Mouse (Mus musculus) limb, embryonic 11.5 days (tissue): ENCODE data around the gene Nit1. TPM values are rescaled to one million over a fixed set of nuclear protein-coding genes. Genes with fewer than 3 reads are reported as not detected.
"Not testable (repeated sequence)": the region's sequence is repeated elsewhere in the genome, so short reads cannot be mapped to it uniquely, and the experiment has no call there.

Experiments
- ATAC-seq: fragments of 200-750 bp; cut with Nextera tagmentation; 2 replicates; pipeline ENCODE4 v1.8.0; 2017; ENCODE audit warnings: low read depth; ENCODE audit not compliant: insufficient number of reproducible peaks, low FRiP score, low TSS enrichment
- DNase-seq: peaks from one replicate; pipeline ENCODE4 v3.0.0-alpha.2; 2015; ENCODE audit warnings: low spot score
- H3K27ac ChIP-seq: fragments of 300-500 bp; sonication (generic); replicated peaks from 2 replicates; pipeline ENCODE4 v1.5.1; 2014; ENCODE audit warnings: low read depth, mild to moderate bottlenecking, low read length
- H3K27me3 ChIP-seq: fragments of 300-500 bp; sonication (generic); 2 replicates; pipeline ENCODE4 v1.6.1; 2014; ENCODE audit warnings: mild to moderate bottlenecking, low read length, mixed read lengths; ENCODE audit not compliant: control insufficient read depth, insufficient read depth
- H3K36me3 ChIP-seq: fragments of 300-500 bp; sonication (generic); 2 replicates; pipeline ENCODE4 v1.6.1; 2014; ENCODE audit warnings: mild to moderate bottlenecking, low read length, moderate library complexity, mixed read lengths; ENCODE audit not compliant: control insufficient read depth, insufficient read depth
- H3K4me1 ChIP-seq: fragments of 300-500 bp; sonication (generic); 2 replicates; pipeline ENCODE4 v1.6.1; 2014; ENCODE audit warnings: low read length, mixed read lengths; ENCODE audit not compliant: control insufficient read depth, insufficient read depth
- H3K4me2 ChIP-seq: fragments of 300-500 bp; sonication (generic); 2 replicates; pipeline ENCODE4 v1.6.1; 2014; ENCODE audit warnings: low read depth, mild to moderate bottlenecking, moderate library complexity; ENCODE audit not compliant: severe bottlenecking
- H3K4me3 ChIP-seq: fragments of 300-500 bp; sonication (generic); 2 replicates; pipeline ENCODE4 v1.5.1; 2014; ENCODE audit warnings: low read depth, low read length
- H3K9ac ChIP-seq: fragments of 300-500 bp; sonication (generic); 2 replicates; pipeline ENCODE4 v1.6.1; 2014; ENCODE audit warnings: mild to moderate bottlenecking, low read length
- H3K9me3 ChIP-seq: fragments of 300-500 bp; sonication (generic); 2 replicates; pipeline ENCODE4 v1.6.1; 2016; ENCODE audit warnings: low read length; ENCODE audit not compliant: control insufficient read depth
- WGBS: fragments of 180-500 bp; shearing (Covaris S2); extraction: QIAGEN DNeasy Blood & Tissue Kit; methylation state at CpG from one replicate; pipeline ENCODE4 v1.1.7; 2014; 5-methylcytosine and 5-hydroxymethylcytosine counted together
- polyA plus RNA-seq: library from polyadenylated mRNA; unstranded; fragments of >200 nt; fragmentation: Nextera tagmentation; extraction: Ambion mirVana; gene quantifications from 2 replicates; pipeline ENCODE4 v1.2.1, GENCODE M21; 2014

Gene Nit1
- polyA plus RNA-seq, 1 experiment from 2014 or later = 31.9 TPM

DNA sequence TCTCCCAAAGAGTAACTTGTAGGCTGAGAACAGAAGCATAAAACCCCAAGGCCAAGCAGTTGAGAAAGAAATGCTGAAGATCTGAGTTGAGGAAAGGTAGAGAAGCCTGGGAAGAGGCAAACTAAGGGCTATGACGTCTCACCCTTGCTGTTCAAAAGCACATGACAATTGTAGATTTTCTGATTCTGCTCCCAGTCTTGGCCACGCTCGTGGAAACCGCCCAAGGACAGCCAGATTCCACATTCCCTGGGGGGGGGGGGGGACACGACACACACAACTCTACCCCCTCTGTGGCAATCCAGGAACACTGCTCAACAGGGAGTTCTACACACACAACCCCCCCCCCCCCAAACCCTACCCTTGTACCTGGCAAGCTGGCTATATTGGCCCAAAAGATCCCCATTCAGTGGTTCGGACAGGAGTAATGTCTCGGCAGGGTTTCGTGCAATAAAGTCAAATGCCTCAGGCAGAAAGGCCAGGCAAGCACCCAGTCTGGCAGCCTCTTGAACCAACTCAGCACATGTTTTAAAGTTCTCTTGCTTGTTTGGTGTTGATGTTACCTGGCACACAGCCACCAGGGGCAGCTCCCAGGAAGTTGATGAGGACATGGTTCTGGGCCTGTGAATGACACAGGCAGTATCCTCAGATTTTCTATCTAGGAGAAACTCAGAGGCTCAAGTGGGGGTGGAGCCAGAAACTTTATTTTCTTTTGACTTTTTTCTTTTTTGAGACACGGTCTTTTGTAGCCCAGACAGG is 1.3 kb downstream of the Nit1 start:
- no peak overlapping the region for H3K9ac ChIP-seq
- H3K36me3 ChIP-seq = peaks cover 14% of the 10 kb centered on the region
- peak overlapping the region; percentile 88; the same call in 1 of the 2 replicates for H3K4me3 ChIP-seq

DNA sequence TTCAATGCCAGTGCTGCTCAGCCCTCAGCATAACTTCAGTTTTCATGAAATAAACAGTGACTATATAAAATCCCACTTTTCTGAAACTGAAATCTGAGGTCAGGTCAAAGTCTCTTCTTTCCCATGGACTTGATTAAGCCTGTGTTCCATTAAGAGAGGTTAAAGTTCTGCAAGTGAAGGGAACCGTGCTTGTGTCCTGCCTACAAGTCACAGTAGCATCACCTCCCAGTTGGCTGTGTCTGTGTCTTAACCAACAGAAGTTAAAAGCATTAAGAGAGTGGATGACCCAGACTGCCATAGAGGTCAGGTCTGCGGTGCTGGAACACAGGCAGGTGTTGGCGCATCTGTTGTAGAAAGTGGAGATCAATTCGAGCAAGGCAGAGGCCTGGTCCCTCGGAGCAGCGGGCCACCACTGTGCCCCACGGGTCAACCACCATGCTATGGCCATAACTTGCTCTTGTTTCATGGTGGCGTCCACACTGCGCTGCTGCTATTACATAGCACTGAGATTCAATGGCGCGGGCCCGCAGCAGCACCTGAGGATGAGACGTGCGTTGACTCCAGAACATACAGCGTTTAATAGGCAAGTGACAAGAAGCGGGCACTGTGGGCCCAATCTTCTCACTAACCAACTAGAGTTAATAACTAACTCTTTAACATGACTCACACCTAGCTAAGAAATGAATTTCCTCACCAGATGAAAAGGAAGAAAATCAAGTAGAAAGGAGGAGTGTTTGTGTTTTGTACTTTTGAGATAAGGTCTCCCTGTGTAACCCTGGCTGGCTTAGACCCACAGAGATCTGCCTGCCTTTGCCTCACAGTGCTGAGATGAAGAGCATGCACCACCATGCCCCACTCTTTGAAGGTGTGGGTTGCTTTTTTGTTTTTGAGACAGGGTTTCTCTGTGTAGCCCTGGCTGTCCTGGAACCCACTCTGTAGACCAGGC is 2.9 kb downstream of the Nit1 start:
- Histone ChIP-seq H3K27ac (no peak overlapping the region), H3K27me3 (no peaks in the 10 kb centered on the region), H3K9ac (no peak overlapping the region), H3K4me3 (no peak overlapping the region), H3K4me2 (no peak overlapping the region), H3K36me3 (peaks cover 22% of the 10 kb centered on the region), H3K4me1 (peaks cover 3% of the 10 kb centered on the region; the same call in 1 of the 2 replicates), H3K9me3 (no peaks in the 10 kb centered on the region)
- ATAC-seq (no peak), DNase-seq (no peak)
- 94% methylated on average over 16 of the region's 16 CpGs for WGBS

More for the DNA sequence above, 1.3 kb downstream of the Nit1 start:
- Histone ChIP-seq H3K4me1 (peaks cover 3% of the 10 kb centered on the region; the same call in 1 of the 2 replicates), H3K4me2 (no peak overlapping the region), H3K27ac (no peak overlapping the region), H3K27me3 (no peaks in the 10 kb centered on the region), H3K9me3 (no peaks in the 10 kb centered on the region)
- ATAC-seq (0 out of 2 replicates have a peak, but pooled peaks have one; percentile 10), DNase-seq (peak; percentile 30)
- 81% methylated on average over 9 of the region's 9 CpGs for WGBS

DNA sequence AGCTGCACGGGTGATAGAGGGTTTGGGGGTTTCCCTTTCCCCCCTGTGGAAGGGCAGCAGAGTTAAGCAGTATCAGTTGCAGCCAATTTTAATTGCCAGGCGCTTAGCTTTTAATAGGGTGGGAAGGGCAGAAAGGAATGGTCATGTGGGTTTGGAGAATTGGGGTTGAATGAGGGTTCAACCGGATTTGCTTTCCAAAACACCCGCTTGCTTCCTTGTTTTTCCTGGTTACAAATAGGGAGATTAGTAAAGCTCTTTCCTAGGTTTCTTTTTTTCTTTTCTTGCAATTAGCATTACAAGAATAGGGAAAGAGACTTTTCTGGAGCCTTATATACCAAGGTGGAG is 15.3 kb downstream of the Nit1 start:
- peak overlapping the region; percentile 98 for H3K27ac ChIP-seq
- no peaks in the 10 kb centered on the region for H3K27me3 ChIP-seq
- no peaks in the 10 kb centered on the region for H3K9me3 ChIP-seq
- DNase-seq (no peak), ATAC-seq (no peak)
- peaks cover 15% of the 10 kb centered on the region for H3K4me1 ChIP-seq
- H3K9ac ChIP-seq = peak overlapping the region; percentile 91
- WGBS = under 1% methylated on average over 4 of the region's 4 CpGs
- H3K36me3 ChIP-seq = peaks cover 3% of the 10 kb centered on the region; the same call in 1 of the 2 replicates
- H3K4me3 ChIP-seq = peak overlapping the region; percentile 76
- H3K4me2 ChIP-seq = peak overlapping the region; percentile 60

DNA sequence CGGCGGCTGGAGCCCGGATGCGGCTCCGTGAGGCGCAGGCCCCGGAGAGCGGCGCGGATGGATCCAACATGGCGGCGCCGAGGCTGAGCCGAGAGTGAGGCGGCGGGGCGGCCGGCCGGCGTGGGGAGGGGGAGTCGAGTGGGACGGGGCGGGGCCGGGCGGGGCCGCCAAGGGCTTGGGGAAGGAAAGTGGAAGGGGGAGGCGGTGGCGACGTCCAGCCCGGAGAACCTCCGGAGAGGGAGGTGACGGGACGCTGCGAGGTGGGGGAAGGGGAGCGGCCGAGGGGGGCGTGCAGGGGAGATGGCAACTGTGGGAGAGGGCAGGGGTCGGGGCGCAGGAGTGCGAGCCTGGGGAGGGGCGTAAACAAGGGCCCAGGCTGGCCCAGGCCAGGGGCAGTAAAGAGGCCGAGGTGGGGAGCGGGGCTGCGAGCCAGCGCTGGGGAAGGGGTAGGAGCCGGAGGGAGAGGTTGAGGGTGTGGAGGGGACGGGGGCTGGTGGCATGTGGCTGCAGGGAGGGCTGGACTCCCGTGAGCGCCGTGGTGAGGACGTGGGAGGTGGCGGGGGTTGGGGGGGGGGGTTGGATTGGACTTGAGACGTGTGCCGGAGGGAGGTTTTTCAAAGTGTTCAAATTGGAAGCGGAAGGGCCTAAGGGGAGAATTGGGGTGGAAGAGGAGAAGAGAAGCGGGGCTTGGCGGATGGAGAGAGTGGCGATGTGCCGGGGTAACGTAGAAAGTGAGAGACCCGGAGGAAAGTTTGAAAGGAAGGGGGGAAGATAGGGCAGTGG is 15.8 kb downstream of the Nit1 start:
- H3K9me3 ChIP-seq = no peaks in the 10 kb centered on the region
- H3K4me3 ChIP-seq = peak overlapping the region; percentile 76
- peak overlapping the region; percentile 98 for H3K27ac ChIP-seq
- H3K27me3 ChIP-seq = no peaks in the 10 kb centered on the region
- ATAC-seq (peak; percentile 93), DNase-seq (peak; percentile 93)
- peaks cover 3% of the 10 kb centered on the region; the same call in 1 of the 2 replicates for H3K36me3 ChIP-seq
- under 1% methylated on average over 48 of the region's 61 CpGs for WGBS
- H3K4me2 ChIP-seq = peak overlapping the region; percentile 60
- H3K9ac ChIP-seq = peak overlapping the region; percentile 91
- peaks cover 15% of the 10 kb centered on the region for H3K4me1 ChIP-seq

DNA sequence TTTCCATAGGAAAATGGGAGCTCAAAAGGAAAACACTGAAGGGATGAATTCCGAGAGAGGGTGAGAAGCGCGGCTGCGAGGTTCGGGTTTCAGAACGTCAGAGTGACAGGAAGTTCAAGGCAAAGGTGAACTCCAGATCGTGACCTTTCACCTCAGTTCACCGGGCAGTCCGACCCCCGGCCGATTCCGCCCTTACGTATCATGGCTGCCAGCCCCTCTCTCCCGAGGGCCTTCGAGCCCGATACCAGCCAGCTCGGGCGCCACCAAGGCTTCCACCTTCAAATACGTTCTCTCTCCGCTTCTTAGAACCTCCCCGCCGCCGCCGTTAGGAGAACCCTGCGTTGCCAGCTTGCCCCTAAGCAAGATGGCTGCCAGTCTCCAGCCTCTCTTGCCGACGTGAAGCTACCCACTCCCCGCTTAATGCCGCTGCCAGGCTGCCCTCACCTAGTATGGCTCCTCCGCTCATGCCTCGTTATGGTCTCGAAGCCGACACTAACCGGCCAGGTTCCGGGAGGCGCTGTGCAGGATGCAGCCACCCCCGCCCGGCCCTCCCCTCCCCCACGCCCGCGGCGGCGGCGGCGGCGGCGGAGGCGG is 16.5 kb downstream of the Nit1 start, which contains the start of gene Dedd:
Gene Dedd, plus strand, starts transcription at position 307 of the 594 bp plus-strand sequence.
- Histone ChIP-seq H3K27ac (peak within 1 kb of the TSS; percentile 98), H3K4me1 (peaks cover 15% of the 10 kb centered on the region), H3K4me2 (peak within 1 kb of the TSS; percentile 60), H3K9ac (peak within 1 kb of the TSS; percentile 91), H3K9me3 (no peaks in the 10 kb centered on the region), H3K27me3 (no peaks in the 10 kb centered on the region), H3K4me3 (peak within 1 kb of the TSS; percentile 76), H3K36me3 (peaks cover 3% of the 10 kb centered on the region; the same call in 1 of the 2 replicates)
- DNase-seq = peak; percentile 91
- peak; percentile 94 for ATAC-seq
- WGBS = under 1% methylated on average over 43 of the region's 48 CpGs

DNA sequence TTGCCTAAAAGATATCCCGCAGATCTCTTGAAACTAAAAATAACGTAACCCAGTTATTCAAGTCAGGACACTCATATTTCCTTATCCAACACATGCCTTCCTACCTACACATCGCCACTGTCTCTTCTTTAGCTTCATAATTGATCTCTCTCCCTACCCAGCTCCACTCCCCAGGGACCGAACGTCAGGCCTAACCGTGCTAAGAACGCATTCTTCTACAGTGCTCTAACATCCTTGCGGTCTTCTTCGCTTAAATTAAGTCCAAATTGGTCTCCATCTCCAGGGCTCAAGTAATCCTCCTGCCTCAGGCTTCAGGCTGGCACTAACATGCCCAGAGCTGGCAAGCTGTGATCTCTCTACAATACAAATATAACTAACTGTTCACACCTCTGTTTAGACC is 17.2 kb downstream of the Nit1 start:
- Histone ChIP-seq H3K4me2 (peak overlapping the region; percentile 60), H3K27ac (peak overlapping the region; percentile 98; the same call in 1 of the 2 replicates), H3K9ac (peak overlapping the region; percentile 91), H3K36me3 (peaks cover 3% of the 10 kb centered on the region; the same call in 1 of the 2 replicates), H3K4me1 (peaks cover 15% of the 10 kb centered on the region), H3K27me3 (no peaks in the 10 kb centered on the region), H3K4me3 (peak overlapping the region; percentile 76), H3K9me3 (no peaks in the 10 kb centered on the region)
- WGBS = 43% methylated on average over 9 of the region's 9 CpGs
- ATAC-seq = no peak
- peak; percentile 36 for DNase-seq

DNA sequence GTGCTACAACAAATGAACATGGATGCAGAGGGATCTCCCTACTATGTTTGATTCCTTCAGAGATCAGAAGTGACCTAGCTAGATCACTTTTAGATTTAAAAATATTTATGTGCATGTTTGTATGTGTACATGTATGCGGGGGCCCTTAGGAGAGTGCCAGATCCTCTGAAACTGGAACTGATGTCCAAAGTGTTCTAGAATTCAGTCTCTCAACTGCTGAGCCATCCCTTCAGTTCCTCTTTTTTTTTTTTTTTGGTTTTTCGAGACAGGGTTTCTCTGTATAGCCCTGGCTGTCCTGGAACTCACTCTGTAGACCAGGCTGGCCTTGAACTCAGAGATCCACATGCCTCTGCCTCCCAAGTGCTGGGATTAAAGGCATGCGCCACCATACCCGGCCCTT is 18.9 kb downstream of the Nit1 start:
- not testable (repeated sequence) for H3K27me3 ChIP-seq, H3K4me2 ChIP-seq, H3K9me3 ChIP-seq, DNase-seq, H3K4me3 ChIP-seq, ATAC-seq, H3K9ac ChIP-seq, H3K36me3 ChIP-seq, H3K27ac ChIP-seq
- peaks cover 15% of the 10 kb centered on the region for H3K4me1 ChIP-seq
- 90% methylated on average over 4 of the region's 4 CpGs for WGBS
